Mouse (Mus musculus) thymus, postnatal 4 days (tissue): ENCODE measurements at regions not wholly inside any gene's neighbourhood (a gene's known extent, or its start where the extent isn't known, plus 50 kb on each side); places are given as distances from the start of the nearest gene placed in this dataset.

ENCODE experiments used
- DNase-seq: peaks from one replicate; pipeline ENCODE4 v3.0.0; 2021

DNA sequence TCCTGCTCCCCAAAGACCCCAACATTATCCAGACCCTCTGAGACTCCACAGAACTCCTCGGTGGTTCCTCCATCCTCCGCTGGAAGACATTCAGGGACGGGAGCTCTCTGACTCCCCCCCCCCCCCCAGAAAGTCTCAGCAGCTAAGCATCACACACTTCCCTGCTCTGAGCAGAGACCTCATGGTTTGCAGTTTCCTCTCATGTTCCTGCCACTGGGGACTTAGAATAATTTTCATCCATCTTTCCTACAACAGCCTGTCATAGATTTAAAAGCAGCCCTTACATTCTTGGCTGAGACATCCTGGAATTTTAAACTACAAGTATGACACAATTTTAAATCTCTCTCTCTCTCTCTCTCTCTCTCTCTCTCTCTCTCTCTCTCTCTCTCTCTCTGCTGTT is 69.2 kb downstream of the Gpr65 start:
- DNase-seq = no peak

DNA sequence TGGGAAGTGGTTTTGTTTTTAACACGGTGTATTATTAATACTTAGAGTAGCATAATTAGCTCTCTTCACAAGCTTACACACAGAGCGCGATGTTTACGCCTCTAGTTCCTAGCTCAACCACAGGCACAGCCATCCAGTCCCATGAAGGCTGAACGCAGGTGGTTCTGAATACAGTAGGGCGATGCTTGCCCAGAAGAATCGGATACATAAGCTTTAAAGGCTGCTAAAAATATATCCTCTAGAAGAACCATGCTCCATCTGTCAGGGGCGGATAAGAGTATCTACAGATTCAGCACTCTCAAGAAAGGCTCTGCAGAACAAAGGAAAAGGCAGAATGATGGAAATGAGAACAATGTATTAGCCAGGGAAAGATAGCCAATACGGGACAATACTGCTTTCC is 71.1 kb downstream of the Gpr65 start:
- no peak for DNase-seq

DNA sequence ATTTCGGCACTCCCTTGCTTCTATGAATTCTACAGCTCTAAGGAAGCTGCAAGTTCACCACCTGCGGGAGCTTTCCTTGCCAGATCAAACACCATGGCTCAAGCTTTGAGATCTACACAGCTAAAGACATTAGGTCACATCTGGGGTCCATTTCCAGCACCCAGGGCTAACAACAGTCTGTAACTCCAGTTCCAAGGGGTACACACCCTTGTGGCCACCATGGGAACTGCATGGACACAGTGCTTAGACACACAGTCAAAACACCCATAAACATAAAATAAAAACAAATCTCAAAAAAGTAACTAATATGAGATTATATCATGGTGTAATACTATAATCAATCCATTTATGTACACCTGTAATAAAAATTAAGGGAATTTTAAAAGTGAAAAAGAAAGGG is 73.7 kb downstream of the Gpr65 start:
- peak; percentile 76 for DNase-seq

DNA sequence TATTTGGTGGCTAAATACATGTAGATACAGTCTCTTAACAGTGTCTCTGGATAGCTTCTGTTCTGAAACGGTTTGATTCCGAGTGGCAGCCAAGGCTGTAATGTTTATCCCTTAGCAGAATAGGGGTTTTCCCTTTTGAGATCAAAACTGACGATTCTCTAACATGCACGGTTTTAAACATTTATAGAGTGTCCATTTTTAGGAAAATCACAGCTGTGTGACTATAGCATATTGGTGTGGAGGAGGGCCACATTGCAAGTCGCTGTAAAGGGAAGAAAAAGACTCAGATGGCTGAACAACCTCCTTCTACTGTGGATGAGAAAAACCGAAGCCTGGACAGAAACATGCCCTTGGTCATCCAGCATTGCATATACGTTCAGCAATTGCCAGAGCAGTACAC is 75.2 kb downstream of the Gpr65 start:
- DNase-seq = no peak

DNA sequence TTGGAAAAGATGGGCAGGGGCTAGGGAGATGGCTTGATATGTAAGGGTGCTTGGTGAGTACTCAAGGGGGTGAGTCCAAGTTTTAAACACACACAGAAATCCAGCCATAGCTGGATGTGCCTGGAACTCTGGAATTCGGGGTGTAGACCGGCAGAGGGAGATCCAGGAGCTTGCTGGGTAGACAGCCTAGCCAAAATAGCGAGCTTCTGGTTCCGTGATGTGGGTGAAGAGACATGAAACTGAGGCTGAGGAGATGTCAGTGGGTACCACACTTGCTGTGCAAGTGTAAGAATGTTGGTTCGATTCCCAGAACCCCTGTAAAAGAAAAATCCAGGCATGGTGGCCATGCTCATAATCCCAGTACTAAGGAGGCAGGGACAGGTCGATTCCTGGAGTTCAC is 78.6 kb downstream of the Gpr65 start:
- no peak for DNase-seq

DNA sequence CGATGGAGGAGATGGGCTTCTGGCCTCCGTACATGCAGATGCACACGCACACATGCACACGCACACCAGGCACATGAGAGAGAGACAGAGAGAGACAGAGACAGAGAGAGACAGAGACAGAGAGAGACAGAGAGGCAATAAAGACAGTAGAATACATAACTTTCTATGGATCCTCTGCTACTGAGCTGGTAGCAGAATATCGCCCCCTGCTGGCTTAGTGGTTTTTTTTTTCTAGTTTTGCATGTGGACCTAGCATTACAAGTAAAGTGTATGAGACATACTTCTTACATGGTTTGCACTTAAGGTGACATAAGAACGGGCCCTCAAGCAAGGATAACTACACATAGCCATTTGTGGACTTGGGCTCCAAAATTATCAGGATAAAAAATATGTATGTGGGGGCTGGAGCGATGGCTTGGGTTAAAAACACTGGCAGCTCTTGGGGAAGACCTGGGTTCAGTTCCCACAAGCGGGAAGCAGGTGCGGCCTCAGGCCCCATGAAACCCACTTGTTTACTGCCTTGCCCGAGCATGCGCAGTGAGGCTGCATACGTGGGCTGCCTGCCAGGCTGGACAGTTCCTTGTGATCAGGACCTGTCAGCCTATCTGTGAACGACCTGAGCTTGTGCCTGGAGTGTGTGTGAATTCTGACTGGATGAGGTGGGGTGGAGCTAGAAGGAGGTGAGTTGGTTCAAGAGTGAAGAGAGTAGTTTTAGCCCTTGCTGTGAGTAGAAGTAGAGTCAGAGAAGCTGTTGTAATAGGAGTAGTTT is 79.3 kb downstream of the Gpr65 start:
- DNase-seq = peak; percentile 61

DNA sequence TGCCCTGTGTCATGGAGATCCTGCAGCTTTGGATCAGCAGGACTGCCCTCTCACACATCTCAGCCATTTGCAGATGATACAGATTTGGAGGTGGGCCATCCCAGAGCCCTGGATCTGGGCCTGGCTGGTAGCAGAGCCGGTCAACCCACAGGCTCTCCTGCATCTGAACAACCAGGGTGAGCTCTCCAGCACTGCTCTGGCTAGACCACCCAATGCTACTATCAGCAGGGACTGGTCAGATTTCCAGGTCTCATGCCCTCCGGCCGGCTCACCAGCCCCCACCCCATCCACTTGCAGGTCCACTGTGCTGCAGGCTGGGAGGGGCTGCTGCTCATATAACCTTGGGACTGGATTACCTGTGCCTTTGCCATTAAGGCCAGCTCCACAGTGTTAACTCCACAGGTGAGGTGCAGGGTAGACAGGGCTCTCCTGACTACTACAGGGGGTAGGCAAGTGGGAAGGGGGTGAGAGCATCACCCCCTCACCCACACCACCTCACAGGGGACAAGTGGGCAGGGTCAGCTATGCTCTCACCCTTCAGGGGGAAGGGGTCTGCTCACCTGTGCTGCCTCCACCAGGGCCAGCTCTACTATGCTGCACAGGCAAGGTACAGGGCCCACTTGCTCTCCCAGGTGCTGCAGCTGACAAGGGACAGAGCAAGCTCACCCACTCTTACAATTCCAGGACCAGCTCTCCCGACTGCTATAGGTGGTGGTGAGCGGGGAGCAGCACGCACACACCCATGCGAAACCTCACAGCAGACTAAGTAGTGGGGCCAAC is 81.6 kb downstream of the Gpr65 start:
- no peak for DNase-seq

DNA sequence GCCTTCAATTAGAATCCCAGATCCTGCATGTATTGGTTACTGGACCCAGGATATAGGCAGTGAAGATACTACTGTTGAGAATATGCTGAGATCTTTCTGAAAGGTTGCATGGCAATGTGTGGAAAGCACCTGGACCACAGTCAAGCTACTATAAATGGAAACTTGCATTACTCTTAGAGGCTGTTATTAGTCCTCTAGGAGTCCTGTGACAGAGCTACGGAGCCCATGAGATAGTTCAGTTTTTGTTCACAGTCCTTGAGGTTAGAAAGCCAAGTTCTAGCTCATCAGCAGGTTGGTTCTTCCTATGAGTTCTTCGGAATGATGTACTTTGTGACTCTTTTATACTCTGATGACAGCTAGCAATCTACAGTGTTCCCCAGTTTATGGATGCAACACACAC is 84.0 kb downstream of the Gpr65 start:
- no peak for DNase-seq

DNA sequence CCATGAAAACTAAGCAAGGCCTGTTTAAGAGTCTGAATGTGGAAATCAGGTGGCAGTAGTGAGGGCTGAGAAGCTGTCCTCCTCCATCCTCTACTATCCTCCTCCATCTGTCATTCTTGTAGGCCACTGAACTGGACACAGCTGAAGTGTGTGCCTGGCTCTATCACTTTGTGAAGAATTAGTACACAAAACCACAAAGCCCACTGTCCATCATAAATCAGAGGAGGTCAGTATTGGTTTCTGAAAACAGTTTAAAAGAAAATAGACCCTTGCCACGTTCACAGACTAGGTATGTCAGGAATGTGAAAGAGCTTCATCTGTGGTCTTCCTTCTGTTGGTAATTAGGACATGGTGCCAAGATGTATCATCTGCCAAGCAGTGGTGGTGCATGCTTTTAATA is 86.1 kb downstream of the Gpr65 start:
- no peak for DNase-seq

DNA sequence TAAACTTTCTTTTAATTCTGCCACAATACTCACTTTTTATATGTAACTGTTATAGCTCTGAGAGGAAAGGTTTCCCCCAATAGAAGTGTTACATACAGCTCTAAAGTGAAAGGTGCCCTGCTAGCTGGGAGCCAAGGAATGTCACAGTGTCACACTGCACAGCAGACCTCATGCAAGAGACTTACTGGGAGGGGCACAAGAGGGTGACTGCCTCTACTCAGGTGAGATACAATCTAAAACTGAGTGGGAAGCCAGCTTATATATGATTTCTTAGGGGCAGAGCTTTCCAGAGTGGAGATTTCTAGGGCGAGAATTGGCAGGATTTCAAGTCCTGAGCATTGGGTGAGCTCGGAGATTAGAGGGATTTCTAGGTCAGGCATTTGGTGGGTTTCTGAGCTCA is 99.1 kb downstream of the Gpr65 start:
- DNase-seq = no peak

DNA sequence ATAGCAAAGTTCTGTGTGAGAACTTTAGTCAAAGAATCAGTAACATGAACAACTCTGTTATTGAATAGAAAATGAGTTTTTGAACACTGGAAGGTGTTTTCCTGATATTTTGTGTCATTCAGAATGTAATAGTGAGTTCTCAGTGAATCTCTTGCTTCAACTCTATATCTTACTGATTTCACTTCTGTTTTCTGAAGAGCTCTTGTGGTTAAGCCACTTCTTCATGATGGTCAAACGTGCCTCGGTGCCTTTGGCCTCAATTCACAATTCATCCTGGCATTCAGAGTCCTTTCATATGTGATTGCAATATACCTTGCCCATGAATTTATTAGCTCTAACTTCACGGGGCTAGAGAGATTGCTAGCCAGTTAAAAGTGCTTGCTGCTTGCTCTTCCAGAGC is 102.3 kb downstream of the Gpr65 start:
- no peak for DNase-seq

DNA sequence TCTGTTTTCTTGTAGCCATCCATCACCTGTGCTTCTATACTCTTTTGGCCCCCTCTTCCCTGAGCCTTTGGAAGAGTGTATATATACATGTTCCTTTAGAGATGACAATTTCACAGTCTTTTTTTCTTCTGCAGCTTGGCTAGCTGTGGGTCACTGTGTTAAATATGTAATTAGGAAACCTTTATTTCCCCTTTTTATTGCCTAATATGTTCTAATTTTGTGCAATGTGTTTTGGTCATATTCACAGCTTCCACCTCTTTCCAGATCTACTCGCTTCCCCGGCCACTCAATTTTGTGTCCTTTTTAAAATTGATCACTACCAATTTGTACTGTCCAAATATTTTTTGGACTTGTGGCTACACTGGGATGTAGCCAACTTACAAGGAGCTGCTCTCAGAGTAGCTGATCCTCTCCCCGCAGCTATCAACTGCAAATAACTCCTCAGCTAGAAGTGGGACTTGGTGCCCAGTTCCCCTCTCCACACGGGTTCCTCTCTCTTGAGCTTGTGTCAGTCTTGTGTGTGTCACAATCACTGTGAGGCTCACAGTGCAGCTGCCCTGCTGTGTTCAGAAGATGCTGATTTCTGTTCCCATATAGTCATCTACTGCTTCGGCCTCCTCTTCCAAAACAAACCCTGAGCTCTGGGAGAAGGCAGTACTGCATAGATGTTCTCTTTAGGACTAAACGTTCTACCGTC is 106.9 kb downstream of the Gpr65 start:
- no peak for DNase-seq
